Mouse (Mus musculus): ENCODE results near the gene Lce1c. TPM values are rescaled to one million over a fixed set of nuclear protein-coding genes. Genes with fewer than 3 reads are reported as not detected.
"Not testable (repeated sequence)": the region's sequence is repeated elsewhere in the genome, so short reads cannot be mapped to it uniquely, and the experiment has no call there.

Lce1c gene
- polyA plus RNA-seq (2015; fragmentation: Nextera tagmentation; extraction: Ambion mirVana): not detected in 2 replicates

DNA sequence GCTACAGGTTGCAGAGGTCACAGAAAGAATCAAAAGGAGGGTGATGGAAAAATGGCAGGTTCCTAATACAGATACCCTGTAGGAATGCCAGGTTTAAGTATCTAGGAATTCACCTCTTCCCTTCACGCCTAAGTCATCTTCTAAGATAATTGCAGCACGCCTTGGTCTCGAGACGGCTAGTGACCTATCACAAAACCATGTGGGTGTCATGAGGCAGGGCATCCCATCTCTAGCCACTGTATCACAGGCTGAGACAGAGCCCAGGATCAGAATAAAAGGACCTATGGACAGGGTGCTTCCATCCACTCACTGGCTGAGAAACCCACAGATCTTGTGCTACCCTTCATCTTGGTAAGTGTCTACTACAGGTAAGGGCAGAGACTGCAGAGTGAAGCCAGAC is at the start of gene Lce1c:
TSS of gene Lce1c (plus strand) at position 301 of the 400 bp plus-strand sequence.
- H3K4me1 ChIP-seq (replicated peaks): no peaks in the 10 kb centered on the region
- no peak within 1 kb of the TSS for H3K9ac ChIP-seq
- no peak within 1 kb of the TSS for H3K27ac ChIP-seq (replicated peaks)
- H3K9me3 ChIP-seq (replicated peaks): no peaks in the 10 kb centered on the region
- no peak for ATAC-seq (ENCODE audit: insufficient read depth)
- H3K36me3 ChIP-seq (replicated peaks): no peaks in the 10 kb centered on the region
- no peaks in the 10 kb centered on the region for H3K27me3 ChIP-seq
- 66% methylated on average over 4 of the region's 4 CpGs for WGBS (ENCODE audit: insufficient replicate concordance)
- H3K4me2 ChIP-seq: no peak within 1 kb of the TSS
- no peak within 1 kb of the TSS for H3K4me3 ChIP-seq (replicated peaks)

DNA sequence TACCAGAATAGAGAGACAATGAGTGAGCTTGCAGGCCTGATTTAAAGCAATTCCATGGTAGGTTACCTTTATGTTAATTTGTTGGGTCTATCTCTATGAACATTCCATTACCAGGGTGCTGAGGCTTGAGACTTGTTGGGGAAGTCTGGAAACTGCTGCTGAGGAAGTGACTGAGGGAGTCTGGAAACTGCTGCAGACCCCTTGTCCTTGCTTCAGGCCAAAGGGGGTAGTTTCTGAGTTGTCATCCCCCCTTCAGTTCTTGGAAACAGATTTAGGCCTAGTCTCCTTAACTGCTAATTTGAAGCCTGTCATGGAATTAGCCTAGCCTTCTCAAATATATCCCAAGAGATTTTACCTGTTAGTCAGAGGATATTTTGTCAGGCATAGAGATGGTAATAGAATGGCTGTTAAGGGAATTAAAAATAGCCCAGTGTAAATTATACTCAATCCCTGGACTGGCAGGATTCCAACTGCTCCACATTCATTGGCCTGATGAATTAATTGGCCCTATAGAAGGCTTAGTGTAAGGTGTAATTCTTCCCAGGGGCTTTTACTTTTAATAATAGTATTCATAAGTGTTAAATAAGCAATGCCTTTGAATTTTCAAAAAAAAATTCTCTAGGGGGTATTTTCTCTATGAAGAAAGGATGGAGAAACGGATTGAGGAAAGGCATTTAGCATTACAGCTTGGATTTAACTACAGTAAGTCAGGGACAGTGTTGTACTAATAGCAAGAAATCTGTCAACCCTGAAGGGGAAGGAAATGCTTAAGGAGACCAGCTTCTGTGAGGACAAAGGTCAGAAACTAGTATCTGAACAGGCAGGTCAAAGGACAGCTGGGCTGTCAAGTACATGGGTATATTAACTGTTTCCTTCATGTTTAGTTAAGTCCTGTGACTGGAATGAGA is 41.0 kb upstream of the Lce1c start:
- H3K27ac ChIP-seq (replicated peaks): no peak overlapping the region
- no peak for ATAC-seq (ENCODE audit: insufficient read depth)
- no peaks in the 10 kb centered on the region for H3K9me3 ChIP-seq (replicated peaks)
- no peak overlapping the region for H3K4me3 ChIP-seq (replicated peaks)
- H3K9ac ChIP-seq: no peak overlapping the region
- H3K4me2 ChIP-seq: no peak overlapping the region
- no peaks in the 10 kb centered on the region for H3K36me3 ChIP-seq (replicated peaks)
- 30% methylated on average over 1 of the region's 1 CpGs for WGBS (ENCODE audit: insufficient replicate concordance)
- no peaks in the 10 kb centered on the region for H3K4me1 ChIP-seq (replicated peaks)
- H3K27me3 ChIP-seq: no peaks in the 10 kb centered on the region

DNA sequence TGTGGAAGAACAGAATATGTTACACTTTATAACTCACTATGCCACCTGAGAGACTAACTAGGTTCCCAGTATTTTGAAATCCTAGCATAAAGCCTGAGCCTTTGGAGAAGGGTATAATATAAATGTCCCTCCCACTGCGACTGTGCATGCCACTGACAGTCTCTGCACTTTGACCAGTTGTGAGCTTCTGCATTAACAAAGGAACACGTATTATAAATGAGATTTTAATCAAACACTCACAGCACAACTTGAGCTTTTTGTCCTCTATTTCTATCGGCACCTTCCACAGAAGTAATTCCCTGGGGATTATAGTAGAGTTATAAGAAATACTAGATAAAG is 40.4 kb upstream of the Lce1c start:
- Histone ChIP-seq H3K36me3 (replicated peaks) (no peaks in the 10 kb centered on the region), H3K9ac (no peak overlapping the region), H3K27me3 (no peaks in the 10 kb centered on the region), H3K27ac (replicated peaks) (no peak overlapping the region), H3K9me3 (replicated peaks) (no peaks in the 10 kb centered on the region), H3K4me1 (replicated peaks) (no peaks in the 10 kb centered on the region), H3K4me3 (replicated peaks) (no peak overlapping the region), H3K4me2 (no peak overlapping the region)
- WGBS (ENCODE audit: insufficient replicate concordance): 60% methylated on average over 3 of the region's 3 CpGs
- no peak for ATAC-seq (ENCODE audit: insufficient read depth)

- no peak overlapping the region for H3K4me2 ChIP-seq
- H3K4me3 ChIP-seq (replicated peaks): no peak overlapping the region
- H3K9ac ChIP-seq: no peak overlapping the region
- no peaks in the 10 kb centered on the region for H3K27me3 ChIP-seq
- 77% methylated on average over 15 of the region's 15 CpGs for WGBS (ENCODE audit: insufficient replicate concordance)
- no peaks in the 10 kb centered on the region for H3K36me3 ChIP-seq (replicated peaks)
- ATAC-seq (ENCODE audit: insufficient read depth): no peak
- H3K9me3 ChIP-seq (replicated peaks): no peaks in the 10 kb centered on the region
- H3K4me1 ChIP-seq (replicated peaks): no peaks in the 10 kb centered on the region
- H3K27ac ChIP-seq (replicated peaks): no peak overlapping the region
Observed at GRCm38 (mm10) chr3:92639854-92640253, 39.2 kb upstream of the Lce1c start.

- no peak within 1 kb of the TSS for H3K9ac ChIP-seq
- no peaks in the 10 kb centered on the region for H3K4me1 ChIP-seq (replicated peaks)
- no peaks in the 10 kb centered on the region for H3K36me3 ChIP-seq (replicated peaks)
- no peak within 1 kb of the TSS for H3K27ac ChIP-seq (replicated peaks)
- H3K4me2 ChIP-seq: no peak within 1 kb of the TSS
- no peaks in the 10 kb centered on the region for H3K27me3 ChIP-seq
- H3K4me3 ChIP-seq (replicated peaks): no peak within 1 kb of the TSS
- ATAC-seq (ENCODE audit: insufficient read depth): no peak
- H3K9me3 ChIP-seq (replicated peaks): no peaks in the 10 kb centered on the region
- WGBS (ENCODE audit: insufficient replicate concordance): 56% methylated on average over 1 of the region's 1 CpGs
Observed at GRCm38 (mm10) chr3:92648207-92648606, 30.8 kb upstream of the Lce1c start, which contains the start of gene Lce1a1. Gene Lce1a1, minus strand, starts transcription at chr3:92648307.

DNA sequence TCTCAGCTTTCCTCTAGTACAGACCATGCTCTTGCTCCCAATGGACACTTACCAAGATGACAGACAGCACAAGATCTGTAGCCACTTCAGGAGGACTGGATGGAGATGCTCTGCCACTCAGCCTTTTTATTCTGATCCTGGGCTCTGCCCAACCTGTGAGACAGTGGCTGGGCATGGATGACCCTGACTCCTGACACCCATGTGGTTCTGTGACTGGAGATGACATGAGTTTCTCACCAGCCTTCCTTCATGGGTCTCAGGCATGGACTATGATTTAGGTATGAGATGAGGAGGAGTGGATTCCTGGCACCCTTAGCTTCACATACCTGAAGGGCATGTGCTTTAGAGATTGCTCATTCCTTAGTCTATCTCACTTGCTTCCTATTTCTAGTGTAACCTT is 22.2 kb upstream of the Lce1c start, which contains the start of gene Lce1b:
TSS of gene Lce1b (minus strand) at position 101 of the 400 bp plus-strand sequence.
- no peaks in the 10 kb centered on the region for H3K27me3 ChIP-seq
- H3K9ac ChIP-seq: no peak within 1 kb of the TSS
- no peaks in the 10 kb centered on the region for H3K4me1 ChIP-seq (replicated peaks)
- no peak within 1 kb of the TSS for H3K4me3 ChIP-seq (replicated peaks)
- H3K4me2 ChIP-seq: no peak within 1 kb of the TSS
- H3K36me3 ChIP-seq (replicated peaks): no peaks in the 10 kb centered on the region
- H3K27ac ChIP-seq (replicated peaks): no peak within 1 kb of the TSS
- no peak for ATAC-seq (ENCODE audit: insufficient read depth)
- no peaks in the 10 kb centered on the region for H3K9me3 ChIP-seq (replicated peaks)

GRCm38 (mm10) chr3:92670215-92670614 is 8.8 kb upstream of the Lce1c start, which contains the start of gene Lce1a2:
Gene Lce1a2, minus strand, starts transcription at chr3:92670315.
- Histone ChIP-seq H3K4me3 (replicated peaks) (no peak within 1 kb of the TSS), H3K36me3 (replicated peaks) (no peaks in the 10 kb centered on the region), H3K9ac (no peak within 1 kb of the TSS), H3K4me1 (replicated peaks) (no peaks in the 10 kb centered on the region), H3K4me2 (no peak within 1 kb of the TSS), H3K9me3 (replicated peaks) (no peaks in the 10 kb centered on the region), H3K27me3 (no peaks in the 10 kb centered on the region), H3K27ac (replicated peaks) (no peak within 1 kb of the TSS)
- ATAC-seq (ENCODE audit: insufficient read depth): no peak

- Histone ChIP-seq H3K27me3 (no peaks in the 10 kb centered on the region), H3K9ac (no peak within 1 kb of the TSS), H3K36me3 (replicated peaks) (no peaks in the 10 kb centered on the region), H3K4me3 (replicated peaks) (no peak within 1 kb of the TSS), H3K9me3 (replicated peaks) (no peaks in the 10 kb centered on the region), H3K4me2 (no peak within 1 kb of the TSS), H3K4me1 (replicated peaks) (no peaks in the 10 kb centered on the region), H3K27ac (replicated peaks) (no peak within 1 kb of the TSS)
- WGBS (ENCODE audit: insufficient replicate concordance): 45% methylated on average over 2 of the region's 2 CpGs
- no peak for ATAC-seq (ENCODE audit: insufficient read depth)
Observed at GRCm38 (mm10) chr3:92687110-92687509, 8.1 kb downstream of the Lce1c start, which contains the start of gene Lce1d. Gene Lce1d, minus strand, starts transcription at chr3:92687210.

- not testable (repeated sequence) for H3K36me3 ChIP-seq (replicated peaks); ATAC-seq (ENCODE audit: insufficient read depth); H3K4me1 ChIP-seq (replicated peaks); H3K27ac ChIP-seq (replicated peaks); H3K4me3 ChIP-seq (replicated peaks); H3K4me2 ChIP-seq; H3K9me3 ChIP-seq (replicated peaks); H3K9ac ChIP-seq; H3K27me3 ChIP-seq
- 66% methylated on average over 16 of the region's 16 CpGs for WGBS (ENCODE audit: insufficient replicate concordance)
Observed at GRCm38 (mm10) chr3:92689154-92689553, 10.1 kb downstream of the Lce1c start.

GRCm38 (mm10) chr3:92691688-92692087 is 12.6 kb downstream of the Lce1c start:
- Histone ChIP-seq H3K4me1 (replicated peaks) (no peaks in the 10 kb centered on the region), H3K27ac (replicated peaks) (no peak overlapping the region), H3K27me3 (no peaks in the 10 kb centered on the region), H3K4me2 (no peak overlapping the region), H3K9ac (no peak overlapping the region), H3K9me3 (replicated peaks) (no peaks in the 10 kb centered on the region), H3K36me3 (replicated peaks) (no peaks in the 10 kb centered on the region), H3K4me3 (replicated peaks) (no peak overlapping the region)
- ATAC-seq (ENCODE audit: insufficient read depth): no peak

DNA sequence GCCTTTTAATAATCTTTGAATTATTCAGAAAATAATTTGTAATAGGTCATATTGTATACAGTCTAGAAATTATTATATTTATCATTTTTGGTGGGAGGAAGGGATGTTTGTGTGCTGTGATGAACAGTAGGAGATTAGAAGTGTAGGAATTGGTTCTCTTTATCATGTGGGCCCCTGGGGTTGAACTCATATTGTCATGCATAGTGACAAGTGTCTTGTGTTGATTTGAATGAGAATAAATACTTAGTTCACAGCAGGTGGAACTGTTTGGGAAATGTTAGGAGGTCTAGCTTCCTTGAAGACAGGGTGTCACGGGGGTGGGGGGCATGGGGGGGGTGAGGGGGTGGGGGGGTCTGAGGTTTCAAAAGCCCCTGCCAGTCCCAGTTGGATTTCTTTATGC is 15.6 kb downstream of the Lce1c start:
- no peak overlapping the region for H3K4me2 ChIP-seq
- H3K27me3 ChIP-seq: no peaks in the 10 kb centered on the region
- H3K27ac ChIP-seq (replicated peaks): no peak overlapping the region
- WGBS (ENCODE audit: insufficient replicate concordance): 21% methylated on average over 1 of the region's 1 CpGs
- no peaks in the 10 kb centered on the region for H3K36me3 ChIP-seq (replicated peaks)
- H3K4me1 ChIP-seq (replicated peaks): no peaks in the 10 kb centered on the region
- no peak for ATAC-seq (ENCODE audit: insufficient read depth)
- H3K4me3 ChIP-seq (replicated peaks): no peak overlapping the region
- no peaks in the 10 kb centered on the region for H3K9me3 ChIP-seq (replicated peaks)
- H3K9ac ChIP-seq: no peak overlapping the region

- Histone ChIP-seq H3K4me3 (replicated peaks) (no peak within 1 kb of the TSS), H3K27ac (replicated peaks) (no peak within 1 kb of the TSS), H3K27me3 (no peaks in the 10 kb centered on the region), H3K9me3 (replicated peaks) (no peaks in the 10 kb centered on the region), H3K4me2 (no peak within 1 kb of the TSS), H3K36me3 (replicated peaks) (no peaks in the 10 kb centered on the region), H3K4me1 (replicated peaks) (no peaks in the 10 kb centered on the region), H3K9ac (no peak within 1 kb of the TSS)
- WGBS (ENCODE audit: insufficient replicate concordance): 62% methylated on average over 2 of the region's 2 CpGs
- no peak for ATAC-seq (ENCODE audit: insufficient read depth)
Observed at GRCm38 (mm10) chr3:92708974-92709373, 29.9 kb downstream of the Lce1c start, which contains the start of gene Lce1e. Gene Lce1e, minus strand, starts transcription at chr3:92709074.
